8 mouse cellular contexts compared by ENCODE assay signal in the genomic region with DNA sequence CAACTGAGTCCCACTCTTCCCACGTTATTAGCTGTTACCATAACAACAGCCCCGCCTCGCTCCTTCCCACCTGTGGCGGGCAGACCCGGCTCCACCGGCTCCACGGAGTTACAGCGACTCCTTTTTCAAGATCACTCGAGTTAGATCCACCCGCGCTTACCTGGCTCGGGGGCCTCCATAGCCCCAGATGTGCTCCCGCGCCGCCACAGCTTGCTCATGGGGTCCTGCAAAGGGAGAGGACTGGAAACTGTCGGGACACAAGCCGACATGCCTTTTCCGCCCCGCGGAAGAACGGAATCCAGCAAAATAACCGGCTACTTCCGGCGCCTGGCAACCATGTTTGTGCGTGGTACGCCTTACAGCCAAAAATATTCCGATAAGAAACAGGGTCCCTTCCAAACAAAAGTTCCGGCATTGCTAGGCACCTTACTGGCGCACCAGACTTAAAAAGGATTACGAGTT. TPM values are rescaled to one million over a fixed set of nuclear protein-coding genes. Genes with fewer than 3 reads are reported as not detected.
DNase-seq lines count a peak whose midpoint lies in the region; ATAC-seq lines count a peak whose summit lies in the region.

No protein-coding gene starts in this region.

- DNase-seq in adipocyte (ENCODE audit: low spot score) = peak; percentile 99
- DNase-seq in embryo, embryonic 10 days (ENCODE audit: low spot score) = peak; percentile 92
- peak; percentile 86 for DNase-seq in gastrocnemius, postnatal 10 days
- peak; percentile 89 to 94 for DNase-seq in left cerebral cortex, postnatal 14 days (ENCODE audit: low spot score in 2 of 2)
- DNase-seq in mesoderm, embryonic 11.5 days (ENCODE audit: low read depth, low spot score) = peak; percentile 91
- peak; percentile 79 to 86 for DNase-seq in right cerebral cortex, postnatal 36 days (ENCODE audit: low spot score in 2 of 2)
- peak; percentile 92 for DNase-seq in yolk sac, embryonic 10.5 days (ENCODE audit: low spot score)

- intact Hi-C loops in left cerebral cortex, postnatal 14 days (cut with DNase I) = no loop called here

- ATAC-seq in inflammation-experienced regulatory T-cells, adult 6 months = peak; percentile 47

RNA-seq across cellular contexts. Expression of a gene that starts 0.3 kb away (rescaled TPM):
- total RNA-seq in gastrocnemius, postnatal 10 days (2021) = 10 to 100 TPM; 13.1 to 15.2 TPM
- 1 to 10 TPM in 2 of 3 experiments, not detected in 1; 1.0 to 2.8 TPM for polyA plus RNA-seq in inflammation-experienced regulatory T-cells, adult 6 months (2017; shearing (Covaris generic))
- total RNA-seq in left cerebral cortex, postnatal 14 days (2021) = 10 to 100 TPM; 15.1 to 18.8 TPM

RNA-seq across cellular contexts. Expression of a gene that starts 3.5 kb away (rescaled TPM):
- 10 to 100 TPM; 48.0 to 52.3 TPM for total RNA-seq in gastrocnemius, postnatal 10 days (2021)
- 10 to 100 TPM; 25.1 to 28.9 (median 28.3) TPM for polyA plus RNA-seq in inflammation-experienced regulatory T-cells, adult 6 months (2017; shearing (Covaris generic))
- 10 to 100 TPM; 44.2 to 53.8 TPM for total RNA-seq in left cerebral cortex, postnatal 14 days (2021)

RNA-seq across cellular contexts. Expression of a gene that starts 9.6 kb away (rescaled TPM):
- 10 to 100 TPM; 11.0 to 15.7 TPM for total RNA-seq in gastrocnemius, postnatal 10 days (2021)
- 10 to 100 TPM in 2 of 3 experiments, 1 to 10 TPM in 1; 7.7 to 13.3 (median 12.9) TPM for polyA plus RNA-seq in inflammation-experienced regulatory T-cells, adult 6 months (2017; shearing (Covaris generic))
- 10 to 100 TPM; 24.4 to 27.3 TPM for total RNA-seq in left cerebral cortex, postnatal 14 days (2021)

RNA-seq across cellular contexts. Expression of a gene that starts 10.4 kb away (rescaled TPM):
- total RNA-seq in gastrocnemius, postnatal 10 days (2021) = 10 to 100 TPM; 22.3 to 24.5 TPM
- 1 to 10 TPM in 1 of 3 experiments, not detected in 2; 3.7 TPM for polyA plus RNA-seq in inflammation-experienced regulatory T-cells, adult 6 months (2017; shearing (Covaris generic))
- 10 to 100 TPM; 55.2 to 62.4 TPM for total RNA-seq in left cerebral cortex, postnatal 14 days (2021)

RNA-seq across cellular contexts. Expression of a gene that starts 16.0 kb away (rescaled TPM):
- total RNA-seq in gastrocnemius, postnatal 10 days (2021) = 100 to 1,000 TPM; 101 to 114 TPM
- 10 to 100 TPM; 60.0 to 78.3 (median 66.2) TPM for polyA plus RNA-seq in inflammation-experienced regulatory T-cells, adult 6 months (2017; shearing (Covaris generic))
- total RNA-seq in left cerebral cortex, postnatal 14 days (2021) = 10 to 100 TPM; 61.7 to 64.8 TPM

Comparison
In these comparisons a context has a peak if more than half of its experiments do, and no peak if none do; other contexts are left out.
1. Peak in every context shown above with its lines: DNase-seq and ATAC-seq.